Mouse (Mus musculus) inflammation-experienced regulatory T-cells, adult 6 months (primary cell): ENCODE measurements around the gene Usp24. TPM values are rescaled to one million over a fixed set of nuclear protein-coding genes. Genes with fewer than 3 reads are reported as not detected.

Experiments used
- polyA plus RNA-seq, 3 experiments: library from polyadenylated mRNA; unstranded; fragments of 100-300 nt; shearing (Covaris generic); gene quantifications; one replicate each; pipeline ENCODE4 v1.2.1; 2017

Gene Usp24
- polyA plus RNA-seq, 3 experiments from 2014 or later: 5.2 to 11.9 (median 10.6) TPM

Other genes starting within 250 kb of the Usp24 start
- not detected for gene Pcsk9, start 148.1 kb downstream of the Usp24 start, polyA plus RNA-seq
- not detected for gene Bsnd, start 176.1 kb downstream of the Usp24 start, polyA plus RNA-seq
- 1 to 10 TPM; 2.3 to 6.0 (median 4.0) TPM for gene Dhcr24, start 244.8 kb downstream of the Usp24 start, polyA plus RNA-seq